ENCODE assay signal across 8 mouse cellular contexts in the genomic region with DNA sequence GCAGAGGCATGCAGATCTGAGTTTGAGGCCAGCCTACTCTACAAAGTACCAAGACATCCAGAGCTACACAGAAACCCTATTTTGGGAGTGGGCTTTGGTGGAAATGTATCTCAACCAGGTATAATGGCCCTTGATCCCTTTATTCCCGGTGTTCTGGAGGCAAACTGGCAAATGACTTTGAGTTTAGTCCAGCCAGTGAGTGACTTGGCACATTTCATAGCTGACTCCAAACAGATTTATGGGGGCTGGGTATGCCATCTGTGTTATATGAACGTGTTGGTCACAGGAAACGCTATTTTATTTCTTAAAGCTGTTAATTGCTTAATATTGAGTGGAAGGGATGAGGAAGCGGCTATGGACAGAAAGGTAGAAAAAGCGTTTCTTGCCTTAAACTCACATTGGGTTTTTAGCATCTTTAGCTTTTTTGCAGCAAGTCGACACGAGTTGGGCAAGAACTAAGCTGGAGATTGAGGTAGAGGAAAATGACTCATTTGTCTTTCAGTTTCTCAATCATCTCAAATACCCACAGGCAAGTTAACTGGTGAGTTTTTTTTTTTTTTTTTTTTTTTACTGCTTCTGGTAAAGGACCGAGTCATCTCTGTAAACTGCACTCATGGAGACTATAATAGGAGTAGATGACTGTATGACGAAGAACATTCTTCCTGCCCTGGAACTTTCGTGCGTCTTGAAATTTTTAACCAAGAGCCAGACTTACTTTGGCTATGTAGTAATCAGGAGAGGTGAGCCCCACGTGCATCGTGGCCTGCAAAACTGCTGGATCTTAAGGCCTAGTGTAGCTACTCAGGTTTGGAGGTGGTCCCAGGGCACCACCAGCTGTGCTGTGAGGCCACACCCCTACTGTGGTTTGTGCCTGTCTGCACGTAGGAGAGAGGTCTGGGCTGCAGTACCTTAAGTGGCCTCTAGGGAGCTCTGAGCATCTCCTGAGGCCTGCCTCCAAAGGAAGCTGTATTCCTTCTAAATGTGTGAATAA. TPM values are rescaled to one million over a fixed set of nuclear protein-coding genes. Genes with fewer than 3 reads are reported as not detected.
A peak's percentile ranks its signal among the peaks of the same experiment; 100 is the strongest.
DNase-seq lines count a peak whose midpoint lies in the region; ATAC-seq and TF ChIP-seq lines count a peak whose summit lies in the region.

No protein-coding gene starts in this region.

- no peaks in the 10 kb centered on the region for H3K27me3 ChIP-seq in forebrain, embryonic 13.5 days
- no peaks in the 10 kb centered on the region for H3K27me3 ChIP-seq in heart, postnatal 0 days (ENCODE audit: control insufficient read depth, insufficient read depth, low read length)
- H3K27me3 ChIP-seq in neural tube, embryonic 15.5 days (replicated peaks): no peaks in the 10 kb centered on the region

- TF ChIP-seq POLR2A in lung, adult 2 months (IDR thresholded peaks at IDR 0.05; ENCODE audit: borderline replicate concordance, extremely low read depth, low read depth, low read length): no peak

- no peaks in the 10 kb centered on the region for H3K9me3 ChIP-seq in forebrain, embryonic 13.5 days (replicated peaks)
- no peaks in the 10 kb centered on the region for H3K9me3 ChIP-seq in heart, postnatal 0 days (replicated peaks; ENCODE audit: control insufficient read depth, low read length)
- no peaks in the 10 kb centered on the region for H3K9me3 ChIP-seq in neural tube, embryonic 15.5 days (replicated peaks)

- peak overlapping the region; percentile 87 for H3K4me3 ChIP-seq in forebrain, embryonic 13.5 days
- peak overlapping the region; percentile 90 for H3K4me3 ChIP-seq in heart, postnatal 0 days (ENCODE audit: low read depth, low read length)
- H3K4me3 ChIP-seq in lung, adult 2 months (replicated peaks; ENCODE audit: extremely low read depth, low read depth, low read length): peak overlapping the region; percentile 29
- peak overlapping the region; percentile 93 for H3K4me3 ChIP-seq in neural tube, embryonic 15.5 days (replicated peaks)

- peaks cover 47% of the 10 kb centered on the region for H3K36me3 ChIP-seq in forebrain, embryonic 13.5 days (ENCODE audit: poor library complexity, severe bottlenecking)
- H3K36me3 ChIP-seq in heart, postnatal 0 days (replicated peaks; ENCODE audit: control insufficient read depth, insufficient read depth, low read length): peaks cover 4% of the 10 kb centered on the region; the same call in 1 of the 2 replicates
- no peaks in the 10 kb centered on the region; the same call in none of the 2 replicates for H3K36me3 ChIP-seq in neural tube, embryonic 15.5 days

- peaks cover 73% of the 10 kb centered on the region for H3K4me1 ChIP-seq in forebrain, embryonic 13.5 days
- H3K4me1 ChIP-seq in heart, postnatal 0 days (ENCODE audit: control insufficient read depth, insufficient read depth): peaks cover 57% of the 10 kb centered on the region
- peaks cover 27% of the 10 kb centered on the region for H3K4me1 ChIP-seq in lung, adult 2 months (ENCODE audit: control insufficient read depth, insufficient read depth, low read length)
- peaks cover 71% of the 10 kb centered on the region for H3K4me1 ChIP-seq in neural tube, embryonic 15.5 days

- H3K4me2 ChIP-seq in forebrain, embryonic 13.5 days: peak overlapping the region; percentile 90
- peak overlapping the region; percentile 63 for H3K4me2 ChIP-seq in heart, postnatal 0 days (ENCODE audit: low read depth, low read length)
- peak overlapping the region; percentile 71 for H3K4me2 ChIP-seq in neural tube, embryonic 15.5 days

- peak; percentile 98 for DNase-seq in ES-CJ7 (ENCODE audit: low read depth, low spot score)
- peak; percentile 79 for DNase-seq in c-Kit-positive CD71-positive TER-119-negative erythroid progenitor cells, embryonic 14.5 days (ENCODE audit: low read depth)
- DNase-seq in heart, postnatal 0 days (ENCODE audit: low spot score): peak; percentile 86
- peak; percentile 82 to 89 for DNase-seq in kidney, postnatal 36 days
- DNase-seq in lung, adult 2 months: peak; percentile 79
- peak; percentile 77 for DNase-seq in testis, postnatal 14 days (ENCODE audit: low spot score)

- peak; percentile 73 for TF ChIP-seq CTCF in heart, postnatal 0 days (IDR thresholded peaks at IDR 0.05; ENCODE audit: low read depth)
- TF ChIP-seq CTCF in lung, adult 2 months (IDR thresholded peaks at IDR 0.05; ENCODE audit: insufficient read depth, low read length): peak; percentile 86

- H3K9ac ChIP-seq in forebrain, embryonic 13.5 days: peak overlapping the region; percentile 91
- H3K9ac ChIP-seq in heart, postnatal 0 days (replicated peaks; ENCODE audit: low read depth, low read length): no peak overlapping the region; the same call in 1 of the 2 replicates
- H3K9ac ChIP-seq in neural tube, embryonic 15.5 days (replicated peaks): peak overlapping the region; percentile 95

- WGBS in forebrain, embryonic 13.5 days: 24% methylated on average over 14 of the region's 14 CpGs
- WGBS in heart, postnatal 0 days: 11% methylated on average over 14 of the region's 14 CpGs
- 31% methylated on average over 14 of the region's 14 CpGs for WGBS in lung, adult 2 months
- 20% methylated on average over 14 of the region's 14 CpGs for WGBS in neural tube, embryonic 15.5 days

- no peak for TF ChIP-seq EP300 in heart, postnatal 0 days (IDR thresholded peaks at IDR 0.05; ENCODE audit: low read depth)

- H3K27ac ChIP-seq in forebrain, embryonic 13.5 days: peak overlapping the region; percentile 54
- peak overlapping the region; percentile 98 for H3K27ac ChIP-seq in heart, postnatal 0 days (ENCODE audit: low read depth)
- peak overlapping the region; percentile 99 for H3K27ac ChIP-seq in neural tube, embryonic 15.5 days (replicated peaks)

- ATAC-seq in forebrain, embryonic 13.5 days: peak; percentile 12; the same call in 1 of the 2 replicates
- ATAC-seq in heart, postnatal 0 days (ENCODE audit: insufficient read depth, low read depth): 0 out of 2 replicates have a peak, but pooled peaks have one; percentile 22
- ATAC-seq in neural tube, embryonic 15.5 days (ENCODE audit: low FRiP score): no peak

RNA-seq across cellular contexts. Expression of a gene that starts 3.2 kb away (rescaled TPM):
- polyA plus RNA-seq in forebrain, embryonic 13.5 days (2015; fragmentation: Nextera tagmentation; extraction: Ambion mirVana): 1,587 and 1,755 TPM in 2 replicates
- 1,588 and 1,940 TPM in 2 replicates for total RNA-seq in heart, postnatal 0 days (2014; rRNA removed; ENCODE audit: low replicate concordance)
- polyA plus RNA-seq in heart, postnatal 0 days (2015; fragmentation: Nextera tagmentation; extraction: Ambion mirVana): 1,219 and 1,312 TPM in 2 replicates
- 559 and 708 TPM in 2 replicates for polyA plus RNA-seq in lung, adult 2 months (2012; rRNA removed)
- 997 and 1,089 TPM in 2 replicates for polyA plus RNA-seq in neural tube, embryonic 15.5 days (2015; fragmentation: Nextera tagmentation; extraction: Ambion mirVana)

RNA-seq across cellular contexts. Expression of a gene that starts 20.6 kb away (rescaled TPM):
- 1.3 and 1.8 TPM in 2 replicates for polyA plus RNA-seq in forebrain, embryonic 13.5 days (2015; fragmentation: Nextera tagmentation; extraction: Ambion mirVana)
- total RNA-seq in heart, postnatal 0 days (2014; rRNA removed; ENCODE audit: low replicate concordance): not detected in 2 replicates
- 0.15 and 0.16 TPM in 2 replicates for polyA plus RNA-seq in heart, postnatal 0 days (2015; fragmentation: Nextera tagmentation; extraction: Ambion mirVana)
- polyA plus RNA-seq in lung, adult 2 months (2012; rRNA removed): 113 and 115 TPM in 2 replicates
- polyA plus RNA-seq in neural tube, embryonic 15.5 days (2015; fragmentation: Nextera tagmentation; extraction: Ambion mirVana): 3.8 and 4.2 TPM in 2 replicates

RNA-seq across cellular contexts. Expression of a gene that starts 42.2 kb away (rescaled TPM):
- polyA plus RNA-seq in forebrain, embryonic 13.5 days (2015; fragmentation: Nextera tagmentation; extraction: Ambion mirVana): 154 and 155 TPM in 2 replicates
- 22.5 and 32.7 TPM in 2 replicates for total RNA-seq in heart, postnatal 0 days (2014; rRNA removed; ENCODE audit: low replicate concordance)
- polyA plus RNA-seq in heart, postnatal 0 days (2015; fragmentation: Nextera tagmentation; extraction: Ambion mirVana): 13.7 and 14.4 TPM in 2 replicates
- 23.5 and 43.6 TPM in 2 replicates for polyA plus RNA-seq in lung, adult 2 months (2012; rRNA removed)
- 180 and 208 TPM in 2 replicates for polyA plus RNA-seq in neural tube, embryonic 15.5 days (2015; fragmentation: Nextera tagmentation; extraction: Ambion mirVana)

Comparison
In these comparisons a context has a peak if more than half of its experiments do, and no peak if none do; other contexts are left out.
1. H3K4me3 ChIP-seq: peak in every context shown above with its lines; median percentile 93 in neural tube, embryonic 15.5 days; 90 in heart, postnatal 0 days; 87 in forebrain, embryonic 13.5 days; 29 in lung, adult 2 months.
2. RNA of a gene that starts 20.6 kb away (polyA plus RNA-seq): 113 to 115 TPM in lung, adult 2 months; 3.8 to 4.2 TPM in neural tube, embryonic 15.5 days, 1.3 to 1.8 TPM in forebrain, embryonic 13.5 days and 0.15 to 0.16 TPM in heart, postnatal 0 days; every median in the first group is over 10 times any median in the second.
3. Peak in every context shown above with its lines, with median percentiles within 50 percentile points of each other: DNase-seq, H3K27ac ChIP-seq and H3K4me2 ChIP-seq.